In genomic region chr7:67461333-67462255, GRCm38 (mm10) we compare ENCODE assay signal across 8 mouse cellular contexts.
DNase-seq lines count a peak whose midpoint lies in the region; ATAC-seq lines count a peak whose summit lies in the region.

No protein-coding gene starts in this region.

- no peak for DNase-seq in hindbrain, embryonic 10.5 days (ENCODE audit: low spot score)
- peak; percentile 85 for DNase-seq in adrenal gland, adult 2 months
- peak; percentile 92 to 97 for DNase-seq in heart, adult 18-20 months
- DNase-seq in kidney, postnatal 25 days, result peak; percentile 81 to 94

- H3K4me1 ChIP-seq in hindbrain, embryonic 10.5 days (replicated peaks), result peaks cover 45% of the 10 kb centered on the region
- H3K4me1 ChIP-seq in hindbrain, embryonic 16.5 days (ENCODE audit: control insufficient read depth, insufficient read depth, low read depth, low read length), result peaks cover 10% of the 10 kb centered on the region
- peaks cover 37% of the 10 kb centered on the region for H3K4me1 ChIP-seq in lung, embryonic 16.5 days (replicated peaks; ENCODE audit: control insufficient read depth, insufficient read depth, low read length)
- H3K4me1 ChIP-seq in stomach, embryonic 14.5 days (ENCODE audit: control insufficient read depth, insufficient read depth, low read length), result peaks cover 8% of the 10 kb centered on the region; the same call in 1 of the 2 replicates
- H3K4me1 ChIP-seq in hindbrain, embryonic 13.5 days (replicated peaks), result peaks cover 26% of the 10 kb centered on the region

- no peak overlapping the region for H3K4me2 ChIP-seq in hindbrain, embryonic 16.5 days (ENCODE audit: low read length)
- H3K4me2 ChIP-seq in lung, embryonic 16.5 days (ENCODE audit: low read depth, low read length), result no peak overlapping the region
- H3K4me2 ChIP-seq in stomach, embryonic 14.5 days (replicated peaks; ENCODE audit: low read depth, low read length), result no peak overlapping the region
- H3K4me2 ChIP-seq in hindbrain, embryonic 13.5 days, result no peak overlapping the region

- WGBS in hindbrain, embryonic 10.5 days, result 91% methylated on average over 11 of the region's 11 CpGs
- WGBS in hindbrain, embryonic 16.5 days, result 78% methylated on average over 11 of the region's 11 CpGs
- 62% methylated on average over 11 of the region's 11 CpGs for WGBS in lung, embryonic 16.5 days
- 79% methylated on average over 11 of the region's 11 CpGs for WGBS in stomach, embryonic 14.5 days
- 92% methylated on average over 11 of the region's 11 CpGs for WGBS in hindbrain, embryonic 13.5 days

- H3K9ac ChIP-seq in hindbrain, embryonic 16.5 days (ENCODE audit: low read depth, low read length), result no peak overlapping the region
- no peak overlapping the region for H3K9ac ChIP-seq in lung, embryonic 16.5 days (ENCODE audit: low read length)
- no peak overlapping the region for H3K9ac ChIP-seq in stomach, embryonic 14.5 days (replicated peaks; ENCODE audit: low read depth, low read length)
- no peak overlapping the region for H3K9ac ChIP-seq in hindbrain, embryonic 13.5 days

- H3K36me3 ChIP-seq in hindbrain, embryonic 10.5 days, result no peaks in the 10 kb centered on the region
- H3K36me3 ChIP-seq in hindbrain, embryonic 16.5 days (ENCODE audit: control insufficient read depth, insufficient read depth, low read length), result no peaks in the 10 kb centered on the region
- no peaks in the 10 kb centered on the region for H3K36me3 ChIP-seq in lung, embryonic 16.5 days (ENCODE audit: control insufficient read depth, insufficient read depth, low read length)
- no peaks in the 10 kb centered on the region for H3K36me3 ChIP-seq in stomach, embryonic 14.5 days (ENCODE audit: control insufficient read depth, insufficient read depth, low read length)
- no peaks in the 10 kb centered on the region for H3K36me3 ChIP-seq in hindbrain, embryonic 13.5 days

- peaks cover 25% of the 10 kb centered on the region for H3K27me3 ChIP-seq in hindbrain, embryonic 10.5 days (ENCODE audit: insufficient read depth, poor library complexity, severe bottlenecking)
- no peaks in the 10 kb centered on the region for H3K27me3 ChIP-seq in hindbrain, embryonic 16.5 days (replicated peaks; ENCODE audit: control insufficient read depth, insufficient read depth, low read length)
- H3K27me3 ChIP-seq in lung, embryonic 16.5 days (ENCODE audit: control insufficient read depth, insufficient read depth, low read depth, low read length), result no peaks in the 10 kb centered on the region
- no peaks in the 10 kb centered on the region for H3K27me3 ChIP-seq in stomach, embryonic 14.5 days (ENCODE audit: control insufficient read depth, insufficient read depth, low read length)
- peaks cover 6% of the 10 kb centered on the region; the same call in 1 of the 2 replicates for H3K27me3 ChIP-seq in hindbrain, embryonic 13.5 days

- no peaks in the 10 kb centered on the region for H3K9me3 ChIP-seq in hindbrain, embryonic 10.5 days
- H3K9me3 ChIP-seq in hindbrain, embryonic 16.5 days (ENCODE audit: control insufficient read depth, low read length), result no peaks in the 10 kb centered on the region
- H3K9me3 ChIP-seq in lung, embryonic 16.5 days (ENCODE audit: control insufficient read depth, low read length), result no peaks in the 10 kb centered on the region
- no peaks in the 10 kb centered on the region for H3K9me3 ChIP-seq in stomach, embryonic 14.5 days (ENCODE audit: control insufficient read depth, low read depth, low read length)
- H3K9me3 ChIP-seq in hindbrain, embryonic 13.5 days, result no peaks in the 10 kb centered on the region

- no peak overlapping the region for H3K4me3 ChIP-seq in hindbrain, embryonic 10.5 days
- no peak overlapping the region for H3K4me3 ChIP-seq in hindbrain, embryonic 16.5 days (ENCODE audit: low read length)
- no peak overlapping the region for H3K4me3 ChIP-seq in lung, embryonic 16.5 days (ENCODE audit: low read length)
- H3K4me3 ChIP-seq in stomach, embryonic 14.5 days (ENCODE audit: low read depth, low read length), result no peak overlapping the region
- no peak overlapping the region for H3K4me3 ChIP-seq in hindbrain, embryonic 13.5 days

- peak overlapping the region; percentile 69; the same call in 1 of the 2 replicates for H3K27ac ChIP-seq in hindbrain, embryonic 10.5 days
- H3K27ac ChIP-seq in hindbrain, embryonic 16.5 days (ENCODE audit: low read depth, low read length), result no peak overlapping the region; the same call in 1 of the 2 replicates
- H3K27ac ChIP-seq in lung, embryonic 16.5 days (ENCODE audit: low read length), result peak overlapping the region; percentile 90
- H3K27ac ChIP-seq in stomach, embryonic 14.5 days (ENCODE audit: low read length), result peak overlapping the region; percentile 16; the same call in 1 of the 2 replicates
- no peak overlapping the region for H3K27ac ChIP-seq in hindbrain, embryonic 13.5 days

- no peak for ATAC-seq in hindbrain, embryonic 16.5 days
- peak; percentile 86 for ATAC-seq in lung, embryonic 16.5 days (ENCODE audit: low read depth)
- ATAC-seq in stomach, embryonic 14.5 days (ENCODE audit: insufficient number of reproducible peaks, insufficient read depth, low FRiP score, low read depth), result no peak
- ATAC-seq in hindbrain, embryonic 13.5 days (ENCODE audit: low FRiP score), result no peak

Comparison
In these comparisons a context has a peak if more than half of its experiments do, and no peak if none do; other contexts are left out.
1. H3K27ac ChIP-seq: peak in hindbrain, embryonic 10.5 days (single experiment), lung, embryonic 16.5 days (single experiment) and stomach, embryonic 14.5 days (single experiment); none in hindbrain, embryonic 16.5 days (single experiment) and hindbrain, embryonic 13.5 days (single experiment).